Mouse (Mus musculus) limb, embryonic 11.5 days (tissue): ENCODE measurements around the gene Crtc1. TPM values are rescaled to one million over a fixed set of nuclear protein-coding genes. Genes with fewer than 3 reads are reported as not detected.
A peak's percentile ranks its signal among the peaks of the same experiment; 100 is the strongest.

Experiments
- ATAC-seq: fragments of 200-750 bp; cut with Nextera tagmentation; 2 replicates; pipeline ENCODE4 v1.8.0; 2017; ENCODE audit warnings: low read depth; ENCODE audit not compliant: insufficient number of reproducible peaks, low FRiP score, low TSS enrichment
- DNase-seq: peaks from one replicate; pipeline ENCODE4 v3.0.0-alpha.2; 2015; ENCODE audit warnings: low spot score
- H3K27ac ChIP-seq: fragments of 300-500 bp; sonication (generic); replicated peaks from 2 replicates; pipeline ENCODE4 v1.5.1; 2014; ENCODE audit warnings: low read depth, mild to moderate bottlenecking, low read length
- H3K27me3 ChIP-seq: fragments of 300-500 bp; sonication (generic); 2 replicates; pipeline ENCODE4 v1.6.1; 2014; ENCODE audit warnings: mild to moderate bottlenecking, low read length, mixed read lengths; ENCODE audit not compliant: control insufficient read depth, insufficient read depth
- H3K36me3 ChIP-seq: fragments of 300-500 bp; sonication (generic); 2 replicates; pipeline ENCODE4 v1.6.1; 2014; ENCODE audit warnings: mild to moderate bottlenecking, low read length, moderate library complexity, mixed read lengths; ENCODE audit not compliant: control insufficient read depth, insufficient read depth
- H3K4me1 ChIP-seq: fragments of 300-500 bp; sonication (generic); 2 replicates; pipeline ENCODE4 v1.6.1; 2014; ENCODE audit warnings: low read length, mixed read lengths; ENCODE audit not compliant: control insufficient read depth, insufficient read depth
- H3K4me2 ChIP-seq: fragments of 300-500 bp; sonication (generic); 2 replicates; pipeline ENCODE4 v1.6.1; 2014; ENCODE audit warnings: low read depth, mild to moderate bottlenecking, moderate library complexity; ENCODE audit not compliant: severe bottlenecking
- H3K4me3 ChIP-seq: fragments of 300-500 bp; sonication (generic); 2 replicates; pipeline ENCODE4 v1.5.1; 2014; ENCODE audit warnings: low read depth, low read length
- H3K9ac ChIP-seq: fragments of 300-500 bp; sonication (generic); 2 replicates; pipeline ENCODE4 v1.6.1; 2014; ENCODE audit warnings: mild to moderate bottlenecking, low read length
- H3K9me3 ChIP-seq: fragments of 300-500 bp; sonication (generic); 2 replicates; pipeline ENCODE4 v1.6.1; 2016; ENCODE audit warnings: low read length; ENCODE audit not compliant: control insufficient read depth
- WGBS: fragments of 180-500 bp; shearing (Covaris S2); extraction: QIAGEN DNeasy Blood & Tissue Kit; methylation state at CpG from one replicate; pipeline ENCODE4 v1.1.7; 2014; 5-methylcytosine and 5-hydroxymethylcytosine counted together
- polyA plus RNA-seq: library from polyadenylated mRNA; unstranded; fragments of >200 nt; fragmentation: Nextera tagmentation; extraction: Ambion mirVana; gene quantifications from 2 replicates; pipeline ENCODE4 v1.2.1, GENCODE M21; 2014

Gene Crtc1
- polyA plus RNA-seq, 1 experiment from 2014 or later, result 16.6 TPM

DNA sequence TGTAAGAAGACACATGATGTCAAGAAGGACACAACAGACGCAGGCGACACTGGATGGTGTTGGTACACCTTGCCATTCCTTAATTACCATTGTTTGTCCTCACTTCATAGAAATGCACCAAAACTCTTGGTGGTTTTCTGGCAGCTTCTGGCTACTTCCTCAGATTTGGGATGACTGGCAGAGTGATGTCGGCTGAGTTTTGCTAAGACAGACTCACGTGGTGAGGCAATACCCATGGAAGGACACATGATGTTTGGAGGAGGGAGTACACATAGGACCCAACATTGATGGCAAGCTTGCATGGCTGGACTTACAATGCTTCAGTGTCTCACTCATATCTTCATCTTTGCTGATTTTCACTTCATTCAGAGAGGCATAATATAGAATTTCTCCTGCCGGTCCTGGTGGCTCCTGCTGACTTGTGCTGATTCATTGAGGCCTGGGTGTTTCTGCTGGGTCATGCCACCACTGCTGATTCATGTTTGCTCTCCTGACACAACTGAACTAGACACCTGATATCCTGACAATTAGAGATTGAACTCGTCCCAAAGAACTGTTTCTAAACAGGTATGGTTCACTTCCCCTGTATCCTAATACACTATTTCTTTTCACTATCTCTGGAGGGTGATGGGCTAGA is 25.0 kb downstream of the Crtc1 start:
- Histone ChIP-seq H3K4me1 (peaks cover 20% of the 10 kb centered on the region), H3K27me3 (no peaks in the 10 kb centered on the region), H3K36me3 (no peaks in the 10 kb centered on the region), H3K4me3 (no peak overlapping the region), H3K27ac (no peak overlapping the region), H3K9ac (no peak overlapping the region), H3K9me3 (no peaks in the 10 kb centered on the region), H3K4me2 (no peak overlapping the region)
- ATAC-seq (no peak), DNase-seq (no peak)
- WGBS, result 92% methylated on average over 6 of the region's 6 CpGs

DNA sequence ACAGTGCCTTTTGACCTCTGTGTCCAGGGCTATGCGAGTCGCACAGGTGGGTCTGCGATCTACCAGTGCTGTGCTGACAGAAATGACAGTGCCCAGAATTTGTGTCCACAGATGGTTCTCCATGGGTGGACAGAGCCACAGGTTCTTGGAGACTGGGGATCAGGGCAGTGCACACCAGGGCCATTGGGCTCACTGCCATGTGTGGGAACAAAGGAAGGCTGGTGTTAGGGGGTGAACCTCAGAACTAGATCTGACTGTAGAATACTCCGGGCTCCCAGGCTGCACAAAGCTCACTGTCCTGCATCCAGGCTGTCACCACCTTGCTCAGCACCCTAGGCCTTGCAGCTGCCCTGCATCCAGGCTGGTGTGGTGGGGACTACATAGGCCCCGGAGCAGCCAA is 29.1 kb downstream of the Crtc1 start:
- Histone ChIP-seq H3K27ac (no peak overlapping the region), H3K36me3 (no peaks in the 10 kb centered on the region), H3K4me1 (peaks cover 23% of the 10 kb centered on the region), H3K9me3 (no peaks in the 10 kb centered on the region), H3K4me3 (no peak overlapping the region), H3K9ac (no peak overlapping the region), H3K4me2 (no peak overlapping the region), H3K27me3 (no peaks in the 10 kb centered on the region)
- ATAC-seq (no peak), DNase-seq (no peak)
- 93% methylated on average over 5 of the region's 5 CpGs for WGBS

- no peaks in the 10 kb centered on the region; the same call in 1 of the 2 replicates for H3K36me3 ChIP-seq
- H3K9ac ChIP-seq, result no peak overlapping the region
- no peak overlapping the region for H3K27ac ChIP-seq
- H3K4me3 ChIP-seq, result no peak overlapping the region
- H3K27me3 ChIP-seq, result no peaks in the 10 kb centered on the region
- H3K4me2 ChIP-seq, result no peak overlapping the region
- ATAC-seq (no peak), DNase-seq (no peak)
- peaks cover 26% of the 10 kb centered on the region for H3K4me1 ChIP-seq
- no peaks in the 10 kb centered on the region for H3K9me3 ChIP-seq
- WGBS, result 63% methylated on average over 9 of the region's 9 CpGs
These were observed 29.9 kb downstream of the Crtc1 start for GRCm38 (mm10) chr8:70409455-70409871.

DNA sequence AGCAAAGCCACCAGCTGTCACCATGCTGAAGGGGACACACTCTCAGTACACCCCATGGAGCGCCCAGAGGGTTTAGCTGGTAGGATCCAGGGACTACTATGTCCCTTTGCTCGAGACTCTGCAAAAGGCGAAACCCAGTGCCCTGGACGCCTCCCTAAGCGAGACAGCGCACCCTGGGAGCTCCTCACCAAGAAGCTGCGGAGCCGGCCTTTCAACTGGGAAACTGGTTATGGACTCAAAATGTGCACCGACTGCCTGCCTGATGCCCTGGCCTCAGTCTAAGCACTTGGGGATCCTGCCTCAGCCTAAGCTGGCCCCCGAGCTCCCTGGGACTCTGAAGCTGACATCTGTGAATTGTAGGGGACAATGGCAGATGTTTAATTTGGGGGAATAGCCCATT is 30.4 kb downstream of the Crtc1 start:
- Histone ChIP-seq H3K4me1 (peaks cover 26% of the 10 kb centered on the region), H3K4me3 (no peak overlapping the region), H3K27me3 (no peaks in the 10 kb centered on the region), H3K36me3 (no peaks in the 10 kb centered on the region; the same call in 1 of the 2 replicates), H3K4me2 (no peak overlapping the region), H3K9ac (no peak overlapping the region), H3K9me3 (no peaks in the 10 kb centered on the region), H3K27ac (no peak overlapping the region)
- WGBS, result 85% methylated on average over 10 of the region's 10 CpGs
- DNase-seq, result no peak
- ATAC-seq, result no peak

DNA sequence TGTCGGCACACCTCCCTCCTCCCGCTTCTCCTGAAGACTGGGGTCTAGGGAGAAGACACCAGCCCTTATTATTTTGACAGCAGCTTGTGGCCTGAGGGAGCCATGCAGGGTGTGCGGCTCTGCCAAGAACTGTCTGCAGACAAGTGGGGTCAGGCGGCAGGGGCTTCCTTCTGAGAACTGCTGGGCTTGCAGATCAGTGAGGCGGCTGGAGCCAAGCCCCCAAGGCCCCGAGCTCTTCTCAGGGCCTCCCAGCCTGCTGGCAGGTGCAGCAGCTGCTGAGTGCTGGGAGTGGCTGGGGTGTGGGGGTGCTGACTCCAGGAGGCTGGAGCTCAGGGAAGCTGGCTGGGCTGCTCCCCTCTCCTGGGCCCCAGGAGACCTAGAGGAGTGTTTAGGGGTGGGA is 31.1 kb downstream of the Crtc1 start:
- no peak for ATAC-seq
- no peaks in the 10 kb centered on the region; the same call in 1 of the 2 replicates for H3K36me3 ChIP-seq
- peak; percentile 34 for DNase-seq
- H3K9me3 ChIP-seq, result no peaks in the 10 kb centered on the region
- H3K27me3 ChIP-seq, result no peaks in the 10 kb centered on the region
- no peak overlapping the region for H3K4me2 ChIP-seq
- peaks cover 26% of the 10 kb centered on the region for H3K4me1 ChIP-seq
- H3K9ac ChIP-seq, result no peak overlapping the region
- H3K4me3 ChIP-seq, result no peak overlapping the region
- no peak overlapping the region for H3K27ac ChIP-seq
- 68% methylated on average over 6 of the region's 6 CpGs for WGBS

- Histone ChIP-seq H3K4me1 (peaks cover 26% of the 10 kb centered on the region), H3K27ac (no peak overlapping the region), H3K27me3 (no peaks in the 10 kb centered on the region), H3K9ac (0 out of 2 replicates have a peak overlapping the region, but pooled peaks have one; percentile 34), H3K9me3 (no peaks in the 10 kb centered on the region), H3K4me3 (no peak overlapping the region), H3K36me3 (no peaks in the 10 kb centered on the region; the same call in 1 of the 2 replicates), H3K4me2 (no peak overlapping the region)
- no peak for DNase-seq
- ATAC-seq, result no peak
- WGBS, result 75% methylated on average over 9 of the region's 11 CpGs
These were observed 32.8 kb downstream of the Crtc1 start for GRCm38 (mm10) chr8:70406427-70407069.

GRCm38 (mm10) chr8:70405189-70405588 is 34.2 kb downstream of the Crtc1 start:
- WGBS, result 30% methylated on average over 7 of the region's 7 CpGs
- ATAC-seq (no peak), DNase-seq (no peak)
- Histone ChIP-seq H3K9me3 (no peaks in the 10 kb centered on the region), H3K36me3 (no peaks in the 10 kb centered on the region; the same call in 1 of the 2 replicates), H3K27me3 (no peaks in the 10 kb centered on the region), H3K4me1 (peaks cover 26% of the 10 kb centered on the region), H3K9ac (no peak overlapping the region), H3K4me2 (no peak overlapping the region), H3K4me3 (no peak overlapping the region), H3K27ac (no peak overlapping the region)

GRCm38 (mm10) chr8:70404212-70404611 is 35.2 kb downstream of the Crtc1 start:
- H3K27me3 ChIP-seq, result no peaks in the 10 kb centered on the region
- no peak overlapping the region for H3K27ac ChIP-seq
- DNase-seq (no peak), ATAC-seq (no peak)
- H3K4me1 ChIP-seq, result peaks cover 26% of the 10 kb centered on the region
- no peak overlapping the region for H3K4me3 ChIP-seq
- no peaks in the 10 kb centered on the region for H3K9me3 ChIP-seq
- H3K4me2 ChIP-seq, result no peak overlapping the region
- H3K9ac ChIP-seq, result no peak overlapping the region
- 93% methylated on average over 3 of the region's 3 CpGs for WGBS
- H3K36me3 ChIP-seq, result no peaks in the 10 kb centered on the region; the same call in 1 of the 2 replicates
